Comparison of ENCODE assay signal across 29 mouse cellular contexts in the genomic region with DNA sequence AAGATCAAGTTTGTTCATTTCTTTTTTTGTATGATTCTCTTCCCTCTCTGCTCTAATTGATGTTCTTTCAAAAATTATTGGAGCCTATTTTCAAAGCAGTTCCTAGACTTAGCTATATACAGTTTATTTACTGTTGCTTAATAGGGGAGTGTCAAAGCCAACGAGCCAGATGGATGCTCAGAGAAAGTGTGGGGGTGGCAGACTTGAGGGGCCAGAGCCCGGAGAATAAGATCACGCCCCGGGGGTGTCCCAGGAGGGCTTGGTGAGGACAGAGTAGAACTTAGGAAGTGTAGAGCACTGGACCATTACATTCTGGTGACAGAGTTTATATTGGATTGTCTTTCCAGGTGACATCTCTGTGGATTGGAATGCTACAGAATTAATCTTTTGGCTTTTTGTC. TPM values are rescaled to one million over a fixed set of nuclear protein-coding genes. Genes with fewer than 3 reads are reported as not detected.
A peak's percentile ranks its signal among the peaks of the same experiment; 100 is the strongest.
DNase-seq lines count a peak whose midpoint lies in the region; ATAC-seq and TF ChIP-seq lines count a peak whose summit lies in the region.
"Had no signal": no experiment of that assay in that cellular context is flagged by ENCODE, and none has a peak within 500 bp of the region (broad histone marks: within the 10 kb centered on the region; RNA-seq: fewer than 3 reads in every experiment).

No protein-coding gene starts in this region.

- no peak overlapping the region for H3K4me2 ChIP-seq in lung, postnatal 0 days (replicated peaks; ENCODE audit: low read depth, low read length)
- no peak overlapping the region for H3K4me2 ChIP-seq in kidney, embryonic 16.5 days (replicated peaks; ENCODE audit: low read depth, low read length)
- H3K4me2 ChIP-seq: embryonic facial prominence, embryonic 13.5 days; forebrain, embryonic 12.5 days; forebrain, embryonic 15.5 days; heart, embryonic 12.5 days; heart, embryonic 15.5 days; hindbrain, embryonic 14.5 days had no signal

- no peak overlapping the region for H3K4me3 ChIP-seq in lung, postnatal 0 days (ENCODE audit: low read depth, low read length)
- H3K4me3 ChIP-seq in kidney, embryonic 16.5 days (ENCODE audit: low read length), result no peak overlapping the region
- H3K4me3 ChIP-seq: embryonic facial prominence, embryonic 10.5 days; embryonic facial prominence, embryonic 13.5 days; erythroblast, embryonic 14.5 days; forebrain, embryonic 12.5 days; forebrain, embryonic 15.5 days; heart, embryonic 12.5 days; heart, embryonic 15.5 days had no signal

- H3K36me3 ChIP-seq in lung, postnatal 0 days (ENCODE audit: insufficient read depth, low read length), result 0 out of 2 replicates have a peak, but pooled peaks cover 7% of the 10 kb centered on the region
- H3K36me3 ChIP-seq in kidney, embryonic 16.5 days (ENCODE audit: insufficient read depth, low read length), result peaks cover 2% of the 10 kb centered on the region; the same call in 1 of the 2 replicates
- H3K36me3 ChIP-seq: forebrain, embryonic 15.5 days; heart, embryonic 15.5 days had no signal

- TF ChIP-seq EP300 in lung, postnatal 0 days (IDR thresholded peaks at IDR 0.05), result no peak

- no peaks in the 10 kb centered on the region for H3K9me3 ChIP-seq in lung, postnatal 0 days (ENCODE audit: low read length)
- no peaks in the 10 kb centered on the region for H3K9me3 ChIP-seq in kidney, embryonic 16.5 days (ENCODE audit: low read length)
- H3K9me3 ChIP-seq: embryonic facial prominence, embryonic 10.5 days; embryonic facial prominence, embryonic 13.5 days; forebrain, embryonic 12.5 days; forebrain, embryonic 15.5 days; heart, embryonic 12.5 days; heart, embryonic 15.5 days had no signal

- no peak overlapping the region for H3K9ac ChIP-seq in lung, postnatal 0 days (replicated peaks; ENCODE audit: low read depth)
- no peak overlapping the region for H3K9ac ChIP-seq in kidney, embryonic 16.5 days (replicated peaks; ENCODE audit: low read length)
- H3K9ac ChIP-seq: embryonic facial prominence, embryonic 13.5 days; forebrain, embryonic 12.5 days; forebrain, embryonic 15.5 days; heart, embryonic 12.5 days; heart, embryonic 15.5 days; hindbrain, embryonic 14.5 days had no signal

- TF ChIP-seq CTCF in lung, postnatal 0 days (IDR thresholded peaks at IDR 0.05), result no peak

- no peak overlapping the region for H3K27ac ChIP-seq in lung, postnatal 0 days (ENCODE audit: low read length)
- H3K27ac ChIP-seq in kidney, embryonic 16.5 days (ENCODE audit: low read length), result no peak overlapping the region
- H3K27ac ChIP-seq: embryonic facial prominence, embryonic 10.5 days; embryonic facial prominence, embryonic 13.5 days; forebrain, embryonic 12.5 days; forebrain, embryonic 15.5 days; heart, embryonic 15.5 days; hindbrain, embryonic 14.5 days; hindbrain, postnatal 0 days had no signal

- intact Hi-C loops in heart, postnatal 14 days (cut with DNase I), result no loop called here

- no peaks in the 10 kb centered on the region for H3K27me3 ChIP-seq in lung, postnatal 0 days (replicated peaks; ENCODE audit: insufficient read depth, low read length)
- no peaks in the 10 kb centered on the region for H3K27me3 ChIP-seq in kidney, embryonic 16.5 days (ENCODE audit: insufficient read depth, low read length)
- H3K27me3 ChIP-seq: embryonic facial prominence, embryonic 13.5 days; forebrain, embryonic 12.5 days; forebrain, embryonic 15.5 days; heart, embryonic 12.5 days; heart, embryonic 15.5 days had no signal

- H3K4me1 ChIP-seq in lung, postnatal 0 days (ENCODE audit: insufficient read depth, low read depth, low read length), result peaks cover 10% of the 10 kb centered on the region; the same call in 1 of the 2 replicates
- peaks cover 32% of the 10 kb centered on the region for H3K4me1 ChIP-seq in kidney, embryonic 16.5 days (ENCODE audit: insufficient read depth, low read length)

- WGBS in lung, postnatal 0 days, result 55% methylated on average over 4 of the region's 4 CpGs
- 15% methylated on average over 4 of the region's 4 CpGs for WGBS in kidney, embryonic 16.5 days

- no peak for ATAC-seq in lung, postnatal 0 days
- no peak for ATAC-seq in kidney, embryonic 16.5 days (ENCODE audit: low FRiP score, low TSS enrichment)
- ATAC-seq: forebrain, embryonic 15.5 days; hindbrain, postnatal 0 days; inflammation-experienced regulatory T-cells, adult 6 months had no signal

- DNase-seq in heart, adult 11 months, result peak; percentile 92
- DNase-seq in heart, postnatal 14 days, result no peak
- DNase-seq in lung, postnatal 0 days (ENCODE audit: low spot score), result peak; percentile 27
- no peak for DNase-seq in lung, postnatal 14 days
- peak; percentile 8 for DNase-seq in brain, adult 2 months (ENCODE audit: low read depth, low spot score)
- DNase-seq: adrenal gland, adult 2 months; adrenal gland, postnatal 14 days; cerebellum, adult 11-12 months; cerebellum, adult 8-10 months; cerebellum, postnatal 10 days; cerebellum, postnatal 36 days; embryo, embryonic 11 days; gastrocnemius, postnatal 14 days; heart, adult 18-20 months; heart, postnatal 10 days; heart, postnatal 4 days had no signal

RNA-seq across cellular contexts. Expression of gene Wasf2, which starts 30.5 kb away (rescaled TPM):
- total RNA-seq in heart, postnatal 14 days (2021), result 100 to 1,000 TPM; 133 to 135 TPM
- 149 and 153 TPM in 2 replicates for polyA plus RNA-seq in lung, postnatal 0 days (2015; fragmentation: Nextera tagmentation; extraction: Ambion mirVana)
- 77.4 and 102 TPM in 2 replicates for polyA plus RNA-seq in kidney, embryonic 16.5 days (2015; fragmentation: Nextera tagmentation; extraction: Ambion mirVana)

RNA-seq across cellular contexts. Expression of gene Cd164l2, which starts 51.1 kb away (rescaled TPM):
- not detected for total RNA-seq in heart, postnatal 14 days (2021)
- polyA plus RNA-seq in lung, postnatal 0 days (2015; fragmentation: Nextera tagmentation; extraction: Ambion mirVana), result 8.7 and 10.3 TPM in 2 replicates
- 13.2 and 16.8 TPM in 2 replicates for polyA plus RNA-seq in kidney, embryonic 16.5 days (2015; fragmentation: Nextera tagmentation; extraction: Ambion mirVana)
- total RNA-seq: gastrocnemius, postnatal 14 days; heart, adult 18-20 months; heart, postnatal 10 days; heart, postnatal 4 days; MEL had no signal
- polyA plus RNA-seq: erythroblast, embryonic 14.5 days; inflammation-experienced regulatory T-cells, adult 6 months had no signal

RNA-seq across cellular contexts. Expression of gene Gpr3, which starts 51.5 kb away (rescaled TPM):
- total RNA-seq in heart, postnatal 14 days (2021), result under 1 TPM in 1 of 2 experiments, not detected in 1; 0.22 TPM
- polyA plus RNA-seq in lung, postnatal 0 days (2015; fragmentation: Nextera tagmentation; extraction: Ambion mirVana), result not detected in 2 replicates
- polyA plus RNA-seq in kidney, embryonic 16.5 days (2015; fragmentation: Nextera tagmentation; extraction: Ambion mirVana), result 0.10 and 0.15 TPM in 2 replicates
- total RNA-seq: gastrocnemius, postnatal 14 days; gastrocnemius, postnatal 4 days; heart, adult 18-20 months had no signal
- polyA plus RNA-seq: erythroblast, embryonic 14.5 days; inflammation-experienced regulatory T-cells, adult 6 months had no signal

Comparison
In these comparisons a context has a peak if more than half of its experiments do, and no peak if none do; other contexts are left out.
1. DNase-seq: peak in heart, adult 11 months (single experiment), lung, postnatal 0 days (single experiment) and brain, adult 2 months (single experiment); none in heart, postnatal 14 days (0 of 2) and lung, postnatal 14 days (single experiment).